Mouse (Mus musculus): Measurements from ENCODE around the gene Sipa1l3. TPM values are rescaled to one million over a fixed set of nuclear protein-coding genes. Genes with fewer than 3 reads are reported as not detected.

Gene Sipa1l3
- polyA plus RNA-seq, 1 experiment from 2014 or later, result 20.5 TPM

DNA sequence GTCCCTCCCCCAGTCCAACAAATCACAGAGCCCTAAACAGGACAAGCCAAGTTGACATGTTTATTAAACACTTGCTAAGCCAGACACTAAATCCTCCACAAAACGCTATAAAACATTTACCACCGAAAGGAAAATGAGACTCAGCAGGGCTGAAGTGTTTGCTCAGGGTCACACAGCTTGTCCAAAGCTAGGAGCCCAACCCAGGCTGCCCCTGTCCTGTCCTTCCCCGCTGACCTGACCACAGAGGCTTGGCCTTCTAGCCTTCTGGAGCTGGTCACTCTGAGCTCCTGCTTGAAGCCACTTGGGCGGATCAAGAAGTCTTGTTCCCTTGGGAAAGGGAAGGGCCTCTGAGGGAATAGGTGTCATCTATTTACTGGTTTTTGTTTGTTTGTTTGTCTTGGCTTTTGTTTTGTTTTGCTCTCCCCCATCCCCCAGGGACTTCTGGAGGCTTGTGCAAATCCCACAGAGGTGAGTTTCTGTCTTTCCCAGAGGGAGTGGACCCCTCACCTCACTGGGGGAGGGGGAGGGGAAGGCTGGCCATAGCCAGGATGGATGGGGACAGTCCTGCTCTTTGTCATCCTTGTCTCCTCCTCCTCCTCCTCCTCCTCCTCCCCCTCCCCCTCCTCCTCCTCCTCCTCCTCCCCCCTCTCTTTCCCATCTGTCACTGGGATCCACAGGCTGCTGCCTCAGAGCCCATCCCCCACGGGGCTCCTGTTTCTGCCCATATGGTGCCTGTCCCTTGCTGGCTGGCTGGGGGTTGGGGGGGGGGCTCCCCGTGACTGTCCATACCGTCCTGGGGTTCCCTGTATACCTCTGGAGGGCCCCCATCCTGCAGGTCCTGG lies 226.6 kb downstream of the Sipa1l3 start:
- 0 out of 2 replicates have a peak overlapping the region, but pooled peaks have one; percentile 26 for H3K9ac ChIP-seq
- H3K4me3 ChIP-seq, result no peak overlapping the region
- WGBS, result 18% methylated on average over 6 of the region's 7 CpGs
- no peak for ATAC-seq (ENCODE audit: insufficient number of reproducible peaks, low FRiP score, low TSS enrichment, low read depth)
- H3K9me3 ChIP-seq, result no peaks in the 10 kb centered on the region
- H3K36me3 ChIP-seq, result no peaks in the 10 kb centered on the region
- no peak overlapping the region for H3K4me2 ChIP-seq
- H3K27ac ChIP-seq, result 0 out of 2 replicates have a peak overlapping the region, but pooled peaks have one; percentile 59
- no peaks in the 10 kb centered on the region for H3K27me3 ChIP-seq
- peaks cover 48% of the 10 kb centered on the region for H3K4me1 ChIP-seq

- Histone ChIP-seq H3K4me2 (0 out of 2 replicates have a peak overlapping the region, but pooled peaks have one; percentile 8), H3K4me3 (no peak overlapping the region), H3K36me3 (no peaks in the 10 kb centered on the region), H3K27me3 (no peaks in the 10 kb centered on the region), H3K9ac (no peak overlapping the region), H3K4me1 (peaks cover 48% of the 10 kb centered on the region), H3K9me3 (no peaks in the 10 kb centered on the region), H3K27ac (0 out of 2 replicates have a peak overlapping the region, but pooled peaks have one; percentile 5)
- no peak for ATAC-seq (ENCODE audit: insufficient number of reproducible peaks, low FRiP score, low TSS enrichment, low read depth)
- 37% methylated on average over 11 of the region's 11 CpGs for WGBS
These were observed 227.6 kb downstream of the Sipa1l3 start for GRCm38 (mm10) chr7:29290691-29291485.

- peak overlapping the region; percentile 62 for H3K4me3 ChIP-seq
- 0 out of 2 replicates have a peak, but pooled peaks have one; percentile 2 for ATAC-seq (ENCODE audit: insufficient number of reproducible peaks, low FRiP score, low TSS enrichment, low read depth)
- 0 out of 2 replicates have a peak overlapping the region, but pooled peaks have one; percentile 47 for H3K9ac ChIP-seq
- H3K4me2 ChIP-seq, result peak overlapping the region; percentile 94
- H3K27me3 ChIP-seq, result no peaks in the 10 kb centered on the region
- no peaks in the 10 kb centered on the region for H3K36me3 ChIP-seq
- H3K9me3 ChIP-seq, result no peaks in the 10 kb centered on the region
- H3K27ac ChIP-seq, result 0 out of 2 replicates have a peak overlapping the region, but pooled peaks have one; percentile 69
- H3K4me1 ChIP-seq, result peaks cover 48% of the 10 kb centered on the region
- WGBS, result 70% methylated on average over 6 of the region's 6 CpGs
These were observed 228.6 kb downstream of the Sipa1l3 start for GRCm38 (mm10) chr7:29289856-29290255.

- peaks cover 46% of the 10 kb centered on the region for H3K4me1 ChIP-seq
- peak within 1 kb of the TSS; percentile 62 for H3K4me3 ChIP-seq
- WGBS, result under 1% methylated on average over 54 of the region's 59 CpGs
- peak; percentile 49; the same call in 1 of the 2 replicates for ATAC-seq (ENCODE audit: insufficient number of reproducible peaks, low FRiP score, low TSS enrichment, low read depth)
- no peaks in the 10 kb centered on the region for H3K27me3 ChIP-seq
- H3K27ac ChIP-seq, result peak within 1 kb of the TSS; percentile 69
- H3K9ac ChIP-seq, result peak within 1 kb of the TSS; percentile 47
- no peaks in the 10 kb centered on the region for H3K36me3 ChIP-seq
- H3K4me2 ChIP-seq, result peak within 1 kb of the TSS; percentile 94
- no peaks in the 10 kb centered on the region for H3K9me3 ChIP-seq
These were observed 229.4 kb downstream of the Sipa1l3 start, which contains the start of gene Ppp1r14a for GRCm38 (mm10) chr7:29288942-29289638. Gene Ppp1r14a, plus strand, starts transcription at chr7:29289308.

DNA sequence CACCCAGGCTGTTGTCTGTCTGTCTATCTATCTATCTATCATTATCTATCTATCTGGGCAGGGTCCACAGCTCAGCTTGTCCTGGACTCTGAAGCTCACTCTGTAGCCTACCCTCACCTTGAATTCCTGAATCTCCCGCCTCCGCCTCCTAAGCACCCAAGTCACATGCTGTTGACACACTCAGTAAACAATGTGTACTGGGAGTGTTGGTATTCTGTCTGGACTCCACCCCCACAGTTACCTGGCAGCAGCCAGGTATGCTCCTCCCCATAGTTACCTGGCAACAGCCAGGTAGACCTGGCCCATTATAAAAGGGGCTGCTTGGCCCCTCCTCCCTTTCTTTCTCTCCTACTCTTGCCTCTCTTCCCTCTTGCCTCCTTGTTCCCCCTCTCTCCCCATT lies 230.4 kb downstream of the Sipa1l3 start:
- no peak overlapping the region for H3K27ac ChIP-seq
- H3K4me3 ChIP-seq, result no peak overlapping the region
- H3K27me3 ChIP-seq, result no peaks in the 10 kb centered on the region
- whole genome bisulfite sequencing, result 83% methylated on average over 2 of the region's 2 CpGs
- no peak for ATAC-seq (ENCODE audit: insufficient number of reproducible peaks, low FRiP score, low TSS enrichment, low read depth)
- H3K4me2 ChIP-seq, result no peak overlapping the region
- H3K36me3 ChIP-seq, result no peaks in the 10 kb centered on the region
- H3K9ac ChIP-seq, result no peak overlapping the region
- no peaks in the 10 kb centered on the region for H3K9me3 ChIP-seq
- peaks cover 39% of the 10 kb centered on the region for H3K4me1 ChIP-seq

GRCm38 (mm10) chr7:29287481-29287880 lies 231.0 kb downstream of the Sipa1l3 start:
- WGBS, result 80% methylated on average over 7 of the region's 7 CpGs
- ATAC-seq (ENCODE audit: insufficient number of reproducible peaks, low FRiP score, low TSS enrichment, low read depth), result no peak
- H3K36me3 ChIP-seq, result no peaks in the 10 kb centered on the region
- no peaks in the 10 kb centered on the region for H3K9me3 ChIP-seq
- H3K4me3 ChIP-seq, result no peak overlapping the region
- no peak overlapping the region for H3K27ac ChIP-seq
- peaks cover 4% of the 10 kb centered on the region for H3K27me3 ChIP-seq
- peaks cover 33% of the 10 kb centered on the region for H3K4me1 ChIP-seq
- H3K4me2 ChIP-seq, result no peak overlapping the region
- no peak overlapping the region for H3K9ac ChIP-seq

DNA sequence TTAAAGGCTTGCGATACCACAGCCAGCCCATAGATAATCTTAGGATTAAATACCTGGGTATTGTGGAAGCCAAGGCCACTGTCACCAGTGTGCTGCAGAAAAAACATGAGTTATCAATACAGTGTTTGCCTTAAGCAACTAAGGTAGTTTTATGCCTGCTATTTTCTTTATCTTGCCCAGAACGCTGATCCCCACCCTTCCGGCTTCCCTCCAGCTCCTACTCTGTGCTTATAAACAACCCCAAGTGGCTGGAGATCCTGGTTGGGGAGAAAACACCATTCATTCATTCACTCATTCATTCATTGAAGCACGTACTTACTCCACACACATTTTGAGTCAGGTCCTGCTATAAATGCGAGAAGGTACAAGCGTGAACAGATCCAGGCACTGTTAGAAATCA lies 233.9 kb downstream of the Sipa1l3 start:
- Histone ChIP-seq H3K27me3 (peaks cover 22% of the 10 kb centered on the region), H3K9ac (no peak overlapping the region), H3K4me1 (peaks cover 32% of the 10 kb centered on the region), H3K9me3 (no peaks in the 10 kb centered on the region), H3K36me3 (no peaks in the 10 kb centered on the region), H3K27ac (no peak overlapping the region), H3K4me3 (no peak overlapping the region), H3K4me2 (no peak overlapping the region)
- 84% methylated on average over 6 of the region's 6 CpGs for WGBS
- no peak for ATAC-seq (ENCODE audit: insufficient number of reproducible peaks, low FRiP score, low TSS enrichment, low read depth)

- ATAC-seq (ENCODE audit: insufficient number of reproducible peaks, low FRiP score, low TSS enrichment, low read depth), result no peak
- peaks cover 22% of the 10 kb centered on the region for H3K27me3 ChIP-seq
- H3K4me3 ChIP-seq, result no peak overlapping the region
- WGBS, result 90% methylated on average over 4 of the region's 4 CpGs
- H3K9me3 ChIP-seq, result no peaks in the 10 kb centered on the region
- H3K27ac ChIP-seq, result no peak overlapping the region
- no peak overlapping the region for H3K4me2 ChIP-seq
- H3K4me1 ChIP-seq, result peaks cover 26% of the 10 kb centered on the region
- no peaks in the 10 kb centered on the region for H3K36me3 ChIP-seq
- H3K9ac ChIP-seq, result no peak overlapping the region
These were observed 234.6 kb downstream of the Sipa1l3 start for GRCm38 (mm10) chr7:29283876-29284275.

GRCm38 (mm10) chr7:29282074-29282554 lies 236.3 kb downstream of the Sipa1l3 start:
- H3K27me3 ChIP-seq, result peaks cover 22% of the 10 kb centered on the region
- peak overlapping the region; percentile 64 for H3K4me3 ChIP-seq
- H3K9ac ChIP-seq, result peak overlapping the region; percentile 57
- peak overlapping the region; percentile 80 for H3K27ac ChIP-seq
- peaks cover 23% of the 10 kb centered on the region for H3K4me1 ChIP-seq
- ATAC-seq (ENCODE audit: insufficient number of reproducible peaks, low FRiP score, low TSS enrichment, low read depth), result 0 out of 2 replicates have a peak, but pooled peaks have one; percentile 15
- H3K36me3 ChIP-seq, result no peaks in the 10 kb centered on the region
- H3K9me3 ChIP-seq, result no peaks in the 10 kb centered on the region
- peak overlapping the region; percentile 99 for H3K4me2 ChIP-seq
- 8% methylated on average over 21 of the region's 21 CpGs for WGBS

GRCm38 (mm10) chr7:29281201-29282073 lies 237.0 kb downstream of the Sipa1l3 start, which contains the start of gene Spint2:
Gene Spint2, minus strand, starts transcription at chr7:29281912.
- H3K4me1 ChIP-seq, result peaks cover 30% of the 10 kb centered on the region
- 0 out of 2 replicates have a peak, but pooled peaks have one; percentile 63 for ATAC-seq (ENCODE audit: insufficient number of reproducible peaks, low FRiP score, low TSS enrichment, low read depth)
- H3K36me3 ChIP-seq, result no peaks in the 10 kb centered on the region
- H3K27ac ChIP-seq, result peak within 1 kb of the TSS; percentile 80
- no peaks in the 10 kb centered on the region for H3K9me3 ChIP-seq
- peak within 1 kb of the TSS; percentile 64 for H3K4me3 ChIP-seq
- H3K27me3 ChIP-seq, result peaks cover 22% of the 10 kb centered on the region
- peak within 1 kb of the TSS; percentile 99 for H3K4me2 ChIP-seq
- under 1% methylated on average over 78 of the region's 80 CpGs for WGBS
- peak within 1 kb of the TSS; percentile 57 for H3K9ac ChIP-seq
